Mouse (Mus musculus) testis, adult 2 months (tissue): ENCODE data around the gene Kremen2.

Source experiments
- CTCF ChIP-seq: fragments of 200-500 bp; IDR thresholded peaks from 2 replicates; pipeline ENCODE4 v1.5.1; 2012; ENCODE audit warnings: low read depth, mild to moderate bottlenecking, inconsistent platforms, low read length, moderate library complexity; ENCODE audit not compliant: control insufficient read depth, insufficient read depth, insufficient replicate concordance
- POLR2A ChIP-seq: fragments of 200-500 bp; IDR thresholded peaks from 2 replicates; pipeline ENCODE4 v1.6.1; 2012; ENCODE audit warnings: low read depth, mild to moderate bottlenecking, inconsistent platforms, low read length, moderate library complexity; ENCODE audit not compliant: control insufficient read depth

DNA sequence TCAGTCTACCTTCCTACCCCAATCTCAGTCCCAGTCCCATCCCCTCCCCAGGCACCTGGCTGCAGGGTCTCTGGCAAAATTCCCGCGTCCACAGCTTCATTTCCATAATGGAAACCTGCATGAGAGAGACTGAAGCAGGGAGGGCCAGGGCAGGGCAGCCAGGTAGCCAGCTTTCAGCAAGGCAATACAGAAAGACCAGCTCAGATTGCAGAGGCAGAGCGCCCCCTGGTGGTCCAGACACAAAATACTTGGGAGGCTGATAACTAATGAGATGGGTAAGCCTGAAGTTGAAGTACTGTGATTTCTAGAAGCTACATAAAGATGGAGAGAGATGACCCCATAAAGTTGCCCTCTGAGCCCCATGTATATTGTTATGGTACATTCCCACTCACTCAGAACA lies 39.4 kb downstream of the Kremen2 start:
- TF ChIP-seq CTCF (peak; percentile 80; the same call in 1 of the 2 replicates), POLR2A (no peak)
